Mouse (Mus musculus) right cerebral cortex, adult 18-20 months (tissue): ENCODE measurements around the gene Fam193a.

Experiments
- DNase-seq: peaks from one replicate; pipeline ENCODE4 v3.0.0; 2022; ENCODE audit warnings: mixed read lengths

Gene Fam193a

DNA sequence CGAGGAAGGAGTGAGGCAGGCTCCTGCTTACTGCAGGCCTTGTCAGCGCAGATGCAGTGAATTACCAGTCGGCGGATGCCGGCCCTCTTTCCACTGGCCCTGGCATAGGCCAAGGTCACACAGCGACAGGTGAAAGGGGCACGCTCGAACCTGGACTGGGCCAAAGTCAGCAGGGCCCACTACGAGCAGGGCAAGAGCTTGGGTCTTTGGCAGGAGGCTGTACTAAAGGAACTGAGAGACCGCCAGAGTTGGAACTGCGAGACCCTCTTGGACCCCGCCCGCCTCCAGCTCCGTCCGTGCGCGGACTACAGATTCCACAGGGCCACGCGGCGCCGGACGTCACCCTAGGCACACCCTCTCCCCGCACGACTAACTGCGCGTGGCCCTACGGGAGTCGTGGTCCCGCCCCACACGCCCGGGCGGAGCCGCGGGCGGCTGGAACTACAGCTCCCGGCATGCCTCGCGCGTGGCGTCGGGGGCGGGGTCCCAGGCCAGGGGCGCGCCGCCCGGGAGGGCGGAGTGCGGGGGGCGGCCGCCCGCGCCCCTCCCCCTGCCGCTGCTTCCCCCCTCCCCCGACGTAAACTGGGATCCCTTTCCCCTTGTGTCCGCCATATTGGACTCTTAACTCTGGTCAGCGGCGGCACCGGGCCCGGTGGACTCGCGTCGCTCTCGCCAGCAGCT lies at the start of gene Fam193a:
Gene Fam193a, plus strand, starts transcription at position 593 of the 681 bp plus-strand sequence.
- peak; percentile 98 for DNase-seq

DNA sequence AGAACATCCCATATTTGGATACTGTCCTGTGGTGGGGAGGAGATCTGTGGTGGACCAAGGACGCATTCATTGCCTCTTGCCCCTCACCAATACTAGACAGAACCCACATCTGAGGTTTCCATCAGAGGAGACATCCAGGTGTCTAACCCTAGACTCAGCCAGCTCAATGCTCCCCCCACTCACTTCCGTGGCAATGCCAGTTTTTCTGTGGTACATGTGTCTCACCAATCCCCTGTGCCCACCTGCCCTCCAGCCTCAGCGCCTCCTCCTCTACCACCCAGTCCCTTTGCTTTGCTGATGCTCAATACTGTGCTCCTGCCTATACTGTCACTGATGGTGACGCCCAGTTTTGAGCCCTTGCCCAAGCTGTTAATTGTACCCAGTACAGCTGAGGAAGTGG lies 48.5 kb upstream of the Fam193a start:
- DNase-seq, result no peak

DNA sequence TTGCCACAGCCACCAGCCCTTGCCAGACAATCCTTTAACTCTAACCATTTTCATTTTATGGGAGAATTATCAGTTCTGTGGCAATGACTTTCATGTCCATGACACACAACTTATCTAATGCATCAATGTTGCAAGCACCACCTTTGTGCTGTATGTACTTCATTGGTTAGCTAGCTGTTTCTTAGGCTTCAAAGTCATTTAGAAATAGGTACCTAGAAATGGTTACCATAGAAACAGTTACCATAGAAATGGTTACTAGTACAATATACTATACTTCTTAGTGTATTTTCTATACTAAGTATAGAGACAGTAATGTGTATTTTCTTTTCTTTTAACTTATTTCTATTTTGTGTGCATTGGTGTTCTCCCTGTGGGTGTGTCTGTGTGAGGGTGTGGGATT lies 44.4 kb upstream of the Fam193a start:
- no peak for DNase-seq

DNA sequence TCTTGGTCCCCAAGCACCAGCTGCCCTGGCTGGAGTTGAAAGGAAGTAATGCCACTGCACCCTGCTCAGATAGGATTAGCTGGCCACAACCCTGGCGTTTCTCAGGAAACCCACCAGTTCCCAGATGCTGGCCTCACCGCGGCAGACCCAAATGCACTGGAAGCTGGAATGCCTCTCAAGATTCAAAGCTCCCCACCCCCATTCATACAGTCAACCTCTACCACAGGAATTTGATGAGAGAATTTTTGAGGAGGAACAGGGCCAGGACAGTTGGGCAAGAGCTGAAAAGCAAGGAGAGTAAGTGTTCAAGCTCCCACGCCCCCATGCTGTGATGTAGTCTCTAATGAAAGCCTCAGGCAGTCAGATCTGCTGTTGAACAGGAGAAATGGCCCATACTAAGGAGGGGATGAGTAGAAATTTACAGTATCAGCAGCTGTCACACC lies 43.5 kb upstream of the Fam193a start:
- peak; percentile 15 for DNase-seq

DNA sequence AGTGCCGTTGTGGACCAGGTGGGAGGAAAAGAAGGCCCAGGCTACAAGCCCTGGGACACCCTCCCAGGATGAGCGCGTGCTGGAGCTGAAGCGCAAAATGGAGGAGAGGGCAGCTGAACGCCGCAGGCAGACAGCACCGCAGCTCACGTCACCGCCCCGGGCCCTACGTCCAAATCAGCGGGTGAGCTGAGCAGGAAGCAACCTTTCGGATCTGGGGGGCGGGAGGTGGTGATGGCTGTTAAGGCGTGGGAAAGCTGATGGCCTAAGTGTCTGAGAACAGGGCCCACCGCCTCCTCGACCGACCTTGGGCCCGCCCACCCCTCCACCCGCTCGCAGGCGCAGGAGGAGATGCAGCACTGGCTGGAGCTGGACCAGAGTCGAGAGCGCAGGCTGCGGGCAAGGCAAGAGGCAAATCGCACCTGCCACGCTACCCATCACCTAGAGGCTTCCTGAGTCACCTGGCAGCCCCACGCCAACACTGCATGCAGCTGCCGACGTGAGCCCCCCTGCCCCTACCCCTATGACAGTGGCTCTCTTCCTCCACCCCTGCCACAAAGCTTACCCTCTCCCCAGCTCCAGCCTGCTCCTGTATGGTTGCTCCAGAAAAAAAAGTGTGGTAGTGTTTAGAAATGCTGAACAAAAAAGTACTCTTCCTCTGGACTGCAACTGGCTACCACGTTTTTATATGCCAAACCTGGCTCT lies 42.7 kb upstream of the Fam193a start:
- DNase-seq, result peak; percentile 26

DNA sequence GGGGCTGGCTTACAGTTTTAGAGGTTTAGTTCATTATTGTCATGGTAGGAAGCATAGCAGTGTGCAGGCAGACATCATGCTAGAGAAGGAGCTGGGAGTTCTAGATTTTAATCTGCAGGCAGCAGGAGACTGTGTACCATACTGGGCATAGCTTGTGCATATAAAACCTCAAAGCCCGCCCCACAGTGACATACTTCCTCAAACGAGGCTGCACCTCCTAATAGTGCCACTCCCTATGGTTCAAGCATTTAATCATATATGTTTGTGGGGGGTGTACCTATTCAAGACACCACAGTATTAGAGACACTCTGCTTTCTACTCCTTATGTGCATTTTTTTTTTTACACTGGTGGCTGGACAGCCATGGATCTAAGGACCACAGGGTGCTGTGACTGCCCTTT lies 39.6 kb upstream of the Fam193a start:
- DNase-seq, result no peak

DNA sequence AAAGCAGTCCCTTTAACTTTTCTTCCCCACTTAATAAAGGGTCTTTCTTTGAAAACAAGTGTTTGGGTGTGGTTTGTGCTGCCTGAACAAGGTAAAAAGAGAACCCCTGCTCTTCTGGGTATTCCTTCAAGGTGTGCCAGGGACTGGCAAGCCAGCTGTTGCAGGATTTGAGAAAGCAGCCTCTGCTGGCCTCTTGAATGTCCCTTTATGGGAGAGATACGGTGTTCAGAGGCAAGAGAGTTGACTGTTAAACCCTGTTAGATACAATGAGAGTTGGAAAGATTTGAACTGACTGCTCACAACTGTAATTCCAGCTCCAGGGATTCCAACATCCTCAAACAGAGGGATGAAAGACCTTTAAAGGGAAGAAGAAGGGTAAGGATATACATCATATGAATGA lies 35.7 kb upstream of the Fam193a start:
- no peak for DNase-seq

DNA sequence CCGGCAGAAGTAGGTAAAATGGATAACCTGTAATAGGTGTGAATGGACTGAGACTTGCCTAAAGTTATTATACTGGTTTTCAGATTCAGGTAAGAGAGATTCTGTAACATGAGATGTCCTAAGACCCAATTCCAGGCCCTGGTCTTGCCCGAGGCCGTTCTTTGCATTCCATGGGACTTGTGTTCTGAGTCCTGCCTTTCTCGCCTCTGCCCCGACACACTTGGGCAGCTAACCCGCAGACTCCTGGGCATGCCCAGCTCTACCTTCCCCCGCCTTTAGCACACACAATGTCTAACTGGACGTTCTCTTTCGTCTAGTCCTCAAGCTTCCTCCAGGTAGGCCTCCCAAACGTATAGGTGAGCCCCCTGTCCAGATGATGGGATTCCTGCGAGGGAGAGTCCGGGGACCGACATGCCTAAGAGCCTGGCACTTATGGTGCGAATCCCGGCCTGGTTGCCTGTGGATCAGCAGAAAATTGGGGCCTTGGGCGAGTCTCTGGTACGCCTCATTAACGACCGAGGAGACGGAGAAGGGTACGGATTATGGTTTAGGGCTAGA lies 34.1 kb upstream of the Fam193a start:
- DNase-seq, result no peak

DNA sequence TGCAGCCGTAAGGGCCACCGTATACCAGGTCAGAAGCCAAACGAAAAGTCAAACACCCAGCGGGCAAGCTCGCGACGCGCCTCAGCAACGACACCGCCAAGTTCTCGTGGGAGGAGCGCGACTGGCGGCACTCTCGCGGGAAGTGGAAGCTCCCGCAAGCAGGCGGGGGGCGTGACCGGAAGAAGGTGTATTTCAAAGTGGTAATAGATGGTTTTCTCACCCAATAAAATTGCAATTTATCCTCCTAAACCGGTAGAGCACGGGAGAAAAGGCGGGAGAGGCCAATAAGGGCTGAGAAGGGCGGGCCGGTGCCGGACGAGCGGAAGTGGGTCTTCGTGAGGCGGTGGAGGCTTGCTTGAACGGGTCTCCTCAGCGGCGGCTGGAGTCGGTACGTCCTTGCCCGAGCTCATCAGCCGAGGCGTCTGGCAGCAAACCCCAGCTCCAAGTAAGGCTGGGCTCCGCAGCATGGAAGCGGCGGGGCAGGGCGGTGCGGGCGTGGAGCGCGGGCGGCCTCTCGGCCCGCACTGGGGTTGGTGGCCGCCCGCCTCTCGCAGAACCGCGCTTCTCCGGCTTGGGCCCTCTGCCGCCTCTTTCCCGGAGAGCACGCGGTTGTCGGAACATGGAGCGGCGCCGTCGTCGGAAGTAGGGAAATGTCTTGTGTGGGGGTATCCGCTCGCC lies 33.5 kb upstream of the Fam193a start, which contains the start of gene Rnf4:
Gene Rnf4, plus strand, starts transcription at position 193 of the 678 bp plus-strand sequence.
- peak; percentile 99 for DNase-seq

DNA sequence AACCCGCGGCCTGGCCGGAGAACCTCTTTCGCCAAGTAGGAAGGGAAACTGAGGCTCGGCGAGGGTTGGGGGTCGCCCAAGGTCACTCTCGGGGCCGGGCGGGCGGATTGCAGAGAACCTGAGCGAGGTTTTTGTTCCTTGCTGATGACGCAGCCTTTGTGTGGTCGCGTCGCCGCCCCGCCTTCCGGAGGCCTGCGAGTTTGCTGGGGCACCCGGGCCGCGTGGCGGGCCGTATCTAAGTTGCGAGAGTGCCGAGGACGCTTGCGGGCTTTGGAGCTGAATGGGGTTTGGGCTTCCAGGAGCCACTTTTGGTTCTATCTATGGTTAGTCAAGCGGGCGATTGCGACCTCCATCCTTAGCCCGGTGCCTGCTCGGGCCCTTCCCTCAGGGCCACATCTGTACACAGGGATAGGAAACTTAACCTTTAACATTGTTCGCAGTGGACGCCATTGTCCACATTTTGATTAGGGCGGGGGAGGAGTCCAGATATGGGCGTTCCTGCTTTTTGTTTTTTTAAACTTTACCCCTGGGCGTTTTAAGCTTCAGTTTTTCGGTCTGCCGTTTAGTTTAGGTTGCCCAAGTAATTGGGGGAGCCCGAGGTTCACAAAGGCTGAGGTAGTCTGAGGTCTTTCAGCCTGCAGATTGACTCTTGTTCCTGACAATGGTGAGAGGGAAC lies 32.8 kb upstream of the Fam193a start:
- DNase-seq, result peak; percentile 35

DNA sequence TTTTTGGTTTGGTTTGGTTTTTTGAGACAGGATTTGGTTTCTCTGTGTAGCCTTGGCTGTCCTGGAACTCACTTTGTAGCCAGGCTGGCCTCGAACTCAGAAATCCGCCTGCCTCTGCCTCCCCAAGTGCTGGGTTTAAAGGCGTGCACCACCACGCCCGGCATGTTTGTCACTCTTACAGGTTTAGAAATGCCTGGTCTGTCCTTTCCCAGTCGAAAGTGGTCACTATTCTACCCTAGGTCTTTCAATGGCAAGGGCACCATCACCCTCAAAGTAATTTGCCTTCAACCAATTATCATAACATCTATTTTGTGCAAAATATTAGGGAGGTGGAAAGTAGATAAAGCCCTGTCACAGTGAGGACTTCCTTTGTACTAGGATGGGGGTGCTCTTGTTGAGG lies 29.5 kb upstream of the Fam193a start:
- DNase-seq, result no peak

DNA sequence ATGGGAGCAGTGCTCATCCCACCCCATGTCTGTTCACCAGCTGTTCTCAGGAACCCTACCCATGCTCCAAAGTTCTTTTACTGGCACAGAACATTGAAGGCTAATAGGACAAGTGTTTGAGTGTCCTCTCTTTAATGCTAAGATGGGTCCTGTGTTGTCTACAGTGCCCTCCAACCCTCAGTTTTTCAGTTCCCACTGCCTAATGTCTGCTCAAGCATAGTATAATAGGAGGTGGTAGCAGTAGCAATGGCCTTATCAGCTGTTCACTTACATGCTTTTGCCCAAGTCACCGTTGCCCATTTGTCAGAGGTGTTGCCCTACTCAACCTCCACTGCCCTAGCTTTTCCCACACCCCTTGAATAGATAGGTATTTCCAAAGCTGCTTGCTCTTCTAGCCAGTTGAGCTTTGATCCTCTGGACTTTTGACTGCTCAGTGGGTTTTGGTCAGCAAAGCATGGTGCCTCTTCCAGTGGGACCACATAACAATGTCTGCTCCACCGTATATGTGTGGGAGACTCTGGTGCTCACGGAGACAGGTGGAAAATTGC lies 17.6 kb upstream of the Fam193a start:
- no peak for DNase-seq

DNA sequence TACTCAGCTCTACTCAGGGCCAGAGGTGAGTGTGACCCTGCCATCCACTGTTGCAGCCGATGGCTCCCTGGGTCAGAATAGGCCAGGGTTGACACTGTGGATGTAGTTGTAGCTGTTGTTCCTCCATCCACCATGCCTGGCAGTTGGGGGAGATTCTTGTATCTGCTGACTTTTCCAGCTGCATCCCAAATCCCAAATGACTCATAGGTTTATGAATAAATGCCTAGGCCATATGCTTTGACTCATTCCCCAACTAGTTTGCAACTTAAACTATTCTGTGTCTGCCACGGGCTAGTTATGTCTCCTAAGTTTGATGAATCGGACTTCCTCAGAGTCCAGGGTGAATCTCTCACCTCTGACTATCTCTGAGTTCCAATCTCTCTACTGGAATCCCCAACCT lies 9.5 kb upstream of the Fam193a start:
- DNase-seq, result no peak

DNA sequence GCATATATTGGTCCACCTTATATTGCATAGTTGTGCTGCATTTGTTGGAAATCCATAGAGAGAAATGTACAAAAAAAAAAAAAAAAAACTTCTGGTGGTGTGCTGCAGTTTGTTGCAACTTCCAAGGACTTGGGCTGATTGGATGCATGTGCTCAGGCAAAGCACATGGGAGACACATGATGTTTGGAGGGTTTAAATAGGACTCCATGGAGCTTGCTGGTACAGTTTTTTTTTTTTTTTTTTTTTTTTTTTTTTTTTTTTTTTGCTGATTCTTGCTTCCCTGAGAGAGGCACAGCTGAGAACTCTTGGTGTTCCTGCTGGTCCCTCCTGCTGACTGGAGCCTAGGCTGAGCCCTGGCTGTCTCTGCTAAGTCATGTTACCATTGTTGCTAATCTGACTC lies 6.6 kb upstream of the Fam193a start:
- DNase-seq, result no peak

DNA sequence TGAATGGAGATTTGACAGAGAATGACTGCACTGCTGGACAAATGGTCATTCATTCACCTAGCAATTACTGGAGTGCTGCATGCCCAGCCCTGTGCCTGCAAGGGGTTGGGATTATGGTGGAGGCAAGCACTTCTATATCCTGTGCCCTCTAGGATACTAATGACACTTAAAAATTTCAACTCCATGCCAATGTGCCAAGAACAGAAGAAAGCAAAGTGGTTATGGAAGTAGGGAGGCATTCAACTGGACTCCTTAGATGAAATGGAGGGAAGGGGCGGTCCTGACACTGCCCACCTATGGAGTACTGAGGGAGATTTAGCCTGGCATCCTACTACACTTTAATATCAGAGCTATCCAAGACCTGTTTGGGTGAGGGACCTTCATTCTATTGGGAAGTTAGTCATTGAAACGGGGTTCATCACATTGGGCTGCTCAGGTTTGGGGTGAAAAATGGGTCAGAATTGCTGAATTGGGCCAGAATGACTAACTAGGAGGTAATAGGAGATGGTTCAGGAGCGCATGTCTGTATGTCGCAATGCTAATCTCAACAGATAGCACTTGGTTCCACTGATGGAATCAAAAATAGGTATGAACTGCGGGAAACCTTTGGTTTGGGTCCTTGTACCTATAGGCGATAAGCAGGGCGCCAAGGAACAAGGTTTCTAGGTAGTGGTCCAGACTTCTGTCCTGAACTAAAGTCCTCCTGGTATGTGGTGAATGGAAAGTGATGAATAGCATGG lies 1.0 kb upstream of the Fam193a start:
- DNase-seq, result no peak

DNA sequence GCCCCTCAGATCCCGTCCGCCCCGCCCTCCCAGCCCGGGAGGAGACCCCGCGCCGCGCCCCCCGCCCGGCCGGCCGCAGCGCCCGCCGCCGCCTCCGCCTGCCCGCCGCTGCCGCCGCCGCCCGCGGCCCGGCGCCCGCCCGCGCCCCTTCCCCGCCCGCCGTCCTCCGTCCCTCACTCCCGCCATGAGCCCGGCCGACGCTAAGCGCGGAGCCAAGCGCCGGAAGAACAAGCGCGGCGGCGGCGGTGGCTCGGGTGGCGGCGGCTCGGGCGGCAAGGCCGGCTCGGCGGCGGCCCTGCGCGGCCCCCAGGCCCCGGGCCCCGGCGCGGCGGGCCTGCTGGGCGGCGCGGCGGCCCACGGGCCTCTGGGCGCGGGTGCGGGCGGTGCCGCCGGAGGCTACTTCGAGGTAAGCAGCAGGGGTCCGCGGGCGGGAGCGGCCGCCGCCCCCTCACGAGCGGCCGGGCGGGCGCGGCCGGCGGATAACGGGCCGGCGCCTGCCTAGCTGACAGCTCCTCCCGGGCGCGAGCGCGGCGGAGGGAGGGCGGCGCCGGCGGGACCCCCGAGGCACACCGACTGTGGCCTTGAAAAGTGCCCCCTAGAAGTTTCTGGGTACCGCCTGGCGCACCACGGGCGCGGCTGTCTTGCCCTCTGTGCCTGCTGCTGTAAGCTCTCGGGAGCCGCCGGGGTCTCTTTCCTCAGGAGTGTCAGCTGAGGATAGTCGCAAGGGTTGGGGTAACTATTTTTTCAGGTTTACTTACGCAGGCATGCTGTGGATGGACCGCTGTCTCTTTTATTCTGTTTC lies 490 bp downstream of the Fam193a start:
- peak; percentile 26 for DNase-seq

DNA sequence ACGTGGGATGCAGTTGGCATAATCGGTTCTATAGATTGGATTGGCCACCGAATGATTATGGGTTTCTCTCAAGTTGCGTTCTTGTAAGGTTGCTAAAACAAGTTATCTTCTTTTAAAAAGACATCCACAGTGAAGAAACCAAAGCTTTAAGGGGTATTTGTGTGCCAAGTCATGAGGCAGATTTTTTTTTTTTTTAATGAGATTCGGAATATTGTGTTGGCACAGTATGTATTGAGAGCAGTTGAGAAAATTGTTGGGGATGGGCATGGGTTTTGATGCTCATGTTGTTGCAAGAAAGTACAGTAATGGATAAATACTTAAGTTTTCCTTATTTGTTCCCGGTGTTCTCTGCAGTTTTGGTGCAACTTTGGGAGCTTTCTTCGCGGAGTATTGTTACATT lies 1.1 kb downstream of the Fam193a start:
- DNase-seq, result no peak

DNA sequence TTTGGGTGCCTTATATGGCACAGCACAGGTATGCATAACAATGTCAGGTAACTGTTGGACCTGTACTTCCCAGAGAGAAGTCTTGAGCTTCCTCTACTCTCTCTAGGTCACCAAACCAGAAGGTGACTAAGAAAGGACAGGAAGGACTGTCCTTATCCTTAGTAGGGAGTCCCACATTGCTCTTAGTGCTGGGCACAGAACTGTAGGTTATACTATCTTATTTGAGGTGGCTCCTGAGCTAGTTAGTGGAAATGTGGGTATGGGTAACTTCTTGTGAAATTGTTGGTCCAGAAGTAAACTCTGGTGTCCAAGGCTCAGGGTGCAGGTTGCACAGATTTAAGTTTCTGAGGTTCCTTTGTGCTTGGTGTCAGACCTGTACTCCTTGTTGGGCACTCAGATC lies 2.4 kb downstream of the Fam193a start:
- no peak for DNase-seq

DNA sequence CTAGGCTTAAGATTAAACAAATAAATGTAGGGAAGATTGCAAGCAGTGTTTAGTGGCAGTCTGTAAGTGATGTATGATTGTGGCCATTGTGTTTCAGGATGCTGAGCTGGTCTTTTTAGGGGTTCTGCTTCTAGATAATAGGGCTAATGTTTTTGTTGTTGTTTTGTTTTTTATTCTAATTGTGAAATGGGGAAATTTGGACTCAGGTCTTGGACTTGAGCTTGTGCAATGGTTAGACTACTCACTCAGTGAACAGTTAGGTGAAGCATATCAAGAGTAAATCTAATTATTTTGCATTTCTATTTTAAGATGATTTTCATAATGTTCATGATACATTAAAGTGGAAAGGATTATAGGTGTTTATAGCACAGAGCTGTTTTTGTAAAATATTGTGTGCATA lies 2.8 kb downstream of the Fam193a start:
- no peak for DNase-seq

DNA sequence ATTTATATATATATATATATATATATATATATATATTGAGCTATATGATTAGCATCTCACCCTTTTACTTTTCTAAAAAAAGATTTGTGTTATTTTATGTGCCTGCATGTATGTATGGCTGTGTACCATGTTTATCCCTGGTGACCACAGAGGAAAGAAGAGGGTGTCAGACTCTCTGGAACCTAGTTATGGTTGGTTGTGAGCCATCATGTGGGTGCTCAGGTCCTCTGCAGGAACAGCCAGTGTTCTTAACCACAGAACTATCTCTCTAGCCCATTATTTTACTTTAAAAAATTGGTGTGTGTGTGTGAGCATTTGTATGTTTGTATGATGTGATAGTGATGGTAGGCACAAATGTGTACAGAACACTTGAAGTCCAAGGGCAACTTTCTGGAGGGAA lies 9.1 kb downstream of the Fam193a start:
- no peak for DNase-seq

DNA sequence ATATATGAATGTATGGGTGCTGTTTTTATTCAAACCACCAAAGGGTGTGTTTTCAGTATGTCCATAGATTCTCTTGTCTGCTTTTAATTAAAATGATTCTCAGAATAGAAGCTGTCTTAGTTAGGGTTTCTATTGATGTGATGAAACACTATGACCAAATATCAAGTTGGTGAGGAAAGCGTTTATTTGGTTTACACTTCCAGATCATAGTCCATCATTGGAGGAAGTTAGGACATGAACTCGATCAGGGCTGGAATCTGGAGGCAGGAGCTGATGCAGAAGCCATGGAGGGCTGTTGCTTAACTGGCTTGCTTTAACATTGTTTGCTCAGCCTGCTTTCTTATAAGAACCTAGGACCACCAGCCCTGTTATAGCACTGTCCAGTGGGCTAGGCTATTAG lies 12.0 kb downstream of the Fam193a start:
- no peak for DNase-seq
